Mouse (Mus musculus): Measurements from ENCODE around the gene Dcxr.

DNA sequence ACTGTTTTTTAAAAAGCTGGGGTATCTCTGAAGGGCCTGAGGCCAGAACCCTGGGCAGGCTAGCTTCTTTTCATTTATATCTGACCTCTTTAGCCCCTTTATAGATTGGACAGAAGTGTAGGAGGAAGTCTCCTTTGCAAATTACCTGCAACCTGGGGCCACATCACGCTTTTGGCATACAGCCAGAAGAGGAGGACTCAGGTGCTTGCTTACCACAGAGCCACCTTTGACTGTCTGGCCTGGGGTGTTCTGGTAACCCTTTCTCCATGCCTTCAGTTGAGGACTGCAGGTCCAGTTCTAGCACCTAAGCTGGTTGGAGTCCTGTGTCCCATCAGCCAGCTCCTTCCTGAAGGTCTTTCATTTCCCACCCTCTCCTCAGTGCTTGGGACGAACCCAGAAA lies 17.5 kb downstream of the Dcxr start:
- TF ChIP-seq CTCF (IDR thresholded peaks at IDR 0.05; ENCODE audit: borderline replicate concordance, extremely low read depth, insufficient read depth, insufficient read length) = no peak
- TF ChIP-seq POLR2A (IDR thresholded peaks at IDR 0.05; ENCODE audit: borderline replicate concordance, extremely low read depth, insufficient read depth, insufficient read length, poor library complexity, severe bottlenecking) = no peak

All from brain, embryonic 14.5 days (tissue).